Mouse (Mus musculus): ENCODE data around the gene Map3k5. TPM values are rescaled to one million over a fixed set of nuclear protein-coding genes. Genes with fewer than 3 reads are reported as not detected.
A peak's percentile ranks its signal among the peaks of the same experiment; 100 is the strongest.
"Not testable (repeated sequence)": the region's sequence is repeated elsewhere in the genome, so short reads cannot be mapped to it uniquely, and the experiment has no call there.

Map3k5 gene
- polyA plus RNA-seq, 1 experiment, result not detected

- Histone ChIP-seq H3K27ac (ENCODE audit: insufficient read depth, low read depth, low read length) (peak within 1 kb of the TSS; percentile 85), H3K4me1 (ENCODE audit: control insufficient read depth, insufficient read depth, low read length) (peaks cover 5% of the 10 kb centered on the region), H3K4me3 (ENCODE audit: insufficient read depth, low read depth, low read length) (peak within 1 kb of the TSS; percentile 71)
- TF ChIP-seq POLR2A (IDR thresholded peaks at IDR 0.05; ENCODE audit: insufficient read depth, low read depth, low read length) (peak; percentile 89), CTCF (IDR thresholded peaks at IDR 0.05; ENCODE audit: insufficient read depth, low read depth, low read length) (peak; percentile 99)
- under 1% methylated on average over 60 of the region's 60 CpGs for WGBS
Measured at GRCm38 (mm10) chr10:19907246-19907804, 26.9 kb upstream of the Map3k5 start, which contains the start of gene Pex7. Pex7 (minus strand) TSS chr10:19907689.

- 75% methylated on average over 2 of the region's 2 CpGs for WGBS
- Histone ChIP-seq H3K4me3 (ENCODE audit: insufficient read depth, low read depth, low read length) (no peak overlapping the region), H3K4me1 (ENCODE audit: control insufficient read depth, insufficient read depth, low read length) (peaks cover 5% of the 10 kb centered on the region), H3K27ac (ENCODE audit: insufficient read depth, low read depth, low read length) (no peak overlapping the region)
- TF ChIP-seq CTCF (IDR thresholded peaks at IDR 0.05; ENCODE audit: insufficient read depth, low read depth, low read length) (no peak), POLR2A (IDR thresholded peaks at IDR 0.05; ENCODE audit: insufficient read depth, low read depth, low read length) (no peak)
Measured at GRCm38 (mm10) chr10:19908076-19908475, 26.2 kb upstream of the Map3k5 start.

- WGBS, result 84% methylated on average over 2 of the region's 2 CpGs
- no peaks in the 10 kb centered on the region for H3K4me1 ChIP-seq (ENCODE audit: control insufficient read depth, insufficient read depth, low read length)
- H3K4me3 ChIP-seq (ENCODE audit: insufficient read depth, low read depth, low read length), result no peak overlapping the region
- H3K27ac ChIP-seq (ENCODE audit: insufficient read depth, low read depth, low read length), result no peak overlapping the region
- TF ChIP-seq POLR2A (IDR thresholded peaks at IDR 0.05; ENCODE audit: insufficient read depth, low read depth, low read length) (no peak), CTCF (IDR thresholded peaks at IDR 0.05; ENCODE audit: insufficient read depth, low read depth, low read length) (no peak)
Measured at GRCm38 (mm10) chr10:19910516-19910915, 23.8 kb upstream of the Map3k5 start.

GRCm38 (mm10) chr10:19911583-19911982 is 22.7 kb upstream of the Map3k5 start:
- Histone ChIP-seq H3K27ac (ENCODE audit: insufficient read depth, low read depth, low read length) (no peak overlapping the region), H3K4me3 (ENCODE audit: insufficient read depth, low read depth, low read length) (no peak overlapping the region), H3K4me1 (ENCODE audit: control insufficient read depth, insufficient read depth, low read length) (no peaks in the 10 kb centered on the region)
- TF ChIP-seq POLR2A (IDR thresholded peaks at IDR 0.05; ENCODE audit: insufficient read depth, low read depth, low read length) (no peak), CTCF (IDR thresholded peaks at IDR 0.05; ENCODE audit: insufficient read depth, low read depth, low read length) (no peak)
- WGBS, result 33% methylated on average over 1 of the region's 1 CpGs

- TF ChIP-seq CTCF (IDR thresholded peaks at IDR 0.05; ENCODE audit: insufficient read depth, low read depth, low read length), result no peak
- TF ChIP-seq POLR2A (IDR thresholded peaks at IDR 0.05; ENCODE audit: insufficient read depth, low read depth, low read length), result no peak
Measured at GRCm38 (mm10) chr10:19913806-19914205, 20.5 kb upstream of the Map3k5 start.

GRCm38 (mm10) chr10:19915301-19915700 is 19.0 kb upstream of the Map3k5 start:
- WGBS, result 63% methylated on average over 1 of the region's 1 CpGs
- no peak overlapping the region for H3K4me3 ChIP-seq (ENCODE audit: insufficient read depth, low read depth, low read length)
- H3K27ac ChIP-seq (ENCODE audit: insufficient read depth, low read depth, low read length), result no peak overlapping the region
- no peak for TF ChIP-seq POLR2A (IDR thresholded peaks at IDR 0.05; ENCODE audit: insufficient read depth, low read depth, low read length)
- TF ChIP-seq CTCF (IDR thresholded peaks at IDR 0.05; ENCODE audit: insufficient read depth, low read depth, low read length), result no peak
- H3K4me1 ChIP-seq (ENCODE audit: control insufficient read depth, insufficient read depth, low read length), result no peaks in the 10 kb centered on the region

More at GRCm38 (mm10) chr10:19913806-19914205, 20.5 kb upstream of the Map3k5 start:
- no peak overlapping the region for H3K4me3 ChIP-seq (ENCODE audit: insufficient read depth, low read depth, low read length)
- WGBS, result 82% methylated on average over 4 of the region's 4 CpGs
- no peak overlapping the region for H3K27ac ChIP-seq (ENCODE audit: insufficient read depth, low read depth, low read length)
- no peaks in the 10 kb centered on the region for H3K4me1 ChIP-seq (ENCODE audit: control insufficient read depth, insufficient read depth, low read length)

- 44% methylated on average over 4 of the region's 4 CpGs for WGBS
- Histone ChIP-seq H3K4me1 (ENCODE audit: control insufficient read depth, insufficient read depth, low read length) (no peaks in the 10 kb centered on the region), H3K4me3 (ENCODE audit: insufficient read depth, low read depth, low read length) (no peak overlapping the region), H3K27ac (ENCODE audit: insufficient read depth, low read depth, low read length) (no peak overlapping the region)
- TF ChIP-seq CTCF (IDR thresholded peaks at IDR 0.05; ENCODE audit: insufficient read depth, low read depth, low read length), result no peak
- no peak for TF ChIP-seq POLR2A (IDR thresholded peaks at IDR 0.05; ENCODE audit: insufficient read depth, low read depth, low read length)
Measured at GRCm38 (mm10) chr10:19922410-19922809, 11.9 kb upstream of the Map3k5 start.

GRCm38 (mm10) chr10:19924256-19924655 is 10.0 kb upstream of the Map3k5 start:
- WGBS, result 78% methylated on average over 2 of the region's 2 CpGs
- Histone ChIP-seq H3K4me1 (ENCODE audit: control insufficient read depth, insufficient read depth, low read length) (no peaks in the 10 kb centered on the region), H3K4me3 (ENCODE audit: insufficient read depth, low read depth, low read length) (no peak overlapping the region), H3K27ac (ENCODE audit: insufficient read depth, low read depth, low read length) (no peak overlapping the region)
- TF ChIP-seq CTCF (IDR thresholded peaks at IDR 0.05; ENCODE audit: insufficient read depth, low read depth, low read length), result no peak
- no peak for TF ChIP-seq POLR2A (IDR thresholded peaks at IDR 0.05; ENCODE audit: insufficient read depth, low read depth, low read length)

- H3K4me3 ChIP-seq (ENCODE audit: insufficient read depth, low read depth, low read length); H3K27ac ChIP-seq (ENCODE audit: insufficient read depth, low read depth, low read length); H3K4me1 ChIP-seq (ENCODE audit: control insufficient read depth, insufficient read depth, low read length): not testable (repeated sequence)
- 93% methylated on average over 4 of the region's 4 CpGs for WGBS
Measured at GRCm38 (mm10) chr10:19926391-19926897, 7.8 kb upstream of the Map3k5 start.

All from olfactory bulb, adult 2 months (tissue).